21 mouse cellular contexts compared by ENCODE assay signal in the genomic region with DNA sequence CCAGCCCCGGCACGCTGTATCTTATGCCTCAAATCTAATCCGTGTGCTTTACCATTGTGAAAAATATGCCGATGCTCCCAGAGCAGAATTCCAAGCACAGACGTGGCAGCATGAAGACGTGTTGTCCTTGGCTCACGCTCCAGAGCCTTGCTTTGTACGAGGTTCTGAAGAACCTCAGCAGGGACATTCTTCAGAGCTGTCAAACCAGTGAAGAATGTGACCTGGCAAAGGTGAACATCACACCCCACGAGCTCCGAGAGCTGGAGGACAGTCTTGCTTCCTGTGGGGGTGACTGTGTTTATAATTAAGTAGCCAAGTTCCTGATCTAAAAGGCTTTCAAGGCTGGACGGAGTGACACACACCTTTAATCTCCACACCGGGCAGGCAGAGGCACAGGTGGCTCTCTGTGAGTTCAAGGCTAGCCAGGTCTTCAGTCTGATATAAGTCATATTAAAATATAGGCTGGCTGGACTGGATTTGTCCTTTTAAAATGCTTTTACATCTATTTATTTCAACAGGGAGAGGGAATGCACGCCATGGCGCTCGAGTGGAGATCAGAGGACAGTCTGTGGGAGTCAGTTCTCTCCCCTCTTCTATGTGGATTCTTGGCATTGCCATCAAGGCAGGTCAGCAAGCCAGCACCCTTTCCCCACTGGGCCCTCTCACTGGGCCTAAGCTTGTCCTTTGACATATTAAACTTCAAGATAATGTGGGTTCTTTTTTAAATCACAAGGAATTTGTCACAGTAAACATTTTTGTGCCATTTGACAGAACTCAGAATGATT. TPM values are rescaled to one million over a fixed set of nuclear protein-coding genes. Genes with fewer than 3 reads are reported as not detected.
A peak's percentile ranks its signal among the peaks of the same experiment; 100 is the strongest.
DNase-seq lines count a peak whose midpoint lies in the region; ATAC-seq lines count a peak whose summit lies in the region.
"Had no signal": no experiment of that assay in that cellular context is flagged by ENCODE, and none has a peak within 500 bp of the region (broad histone marks: within the 10 kb centered on the region; RNA-seq: fewer than 3 reads in every experiment).

No protein-coding gene starts in this region.

- no peak for ATAC-seq in heart, embryonic 15.5 days (replicated peaks; ENCODE audit: insufficient number of reproducible peaks, insufficient read depth, low FRiP score, low read depth)
- ATAC-seq in kidney, embryonic 14.5 days (ENCODE audit: low FRiP score, low TSS enrichment), result no peak
- ATAC-seq: CD4-positive, CD25-positive, alpha-beta regulatory T cell, adult 4 months; forebrain, embryonic 14.5 days; intestine, embryonic 15.5 days had no signal

- no peak overlapping the region for H3K9ac ChIP-seq in heart, embryonic 15.5 days
- H3K9ac ChIP-seq in kidney, embryonic 14.5 days (ENCODE audit: low read depth, low read length), result no peak overlapping the region
- H3K9ac ChIP-seq: heart, embryonic 12.5 days; hindbrain, embryonic 14.5 days; intestine, embryonic 15.5 days had no signal

- H3K4me3 ChIP-seq in heart, embryonic 15.5 days, result no peak overlapping the region
- no peak overlapping the region for H3K4me3 ChIP-seq in kidney, embryonic 14.5 days (ENCODE audit: low read length)
- H3K4me3 ChIP-seq: embryonic facial prominence, embryonic 10.5 days; forebrain, embryonic 10.5 days; heart, embryonic 12.5 days; hindbrain, embryonic 10.5 days; intestine, embryonic 15.5 days had no signal

- no peaks in the 10 kb centered on the region for H3K36me3 ChIP-seq in heart, embryonic 15.5 days
- no peaks in the 10 kb centered on the region for H3K36me3 ChIP-seq in kidney, embryonic 14.5 days (ENCODE audit: control insufficient read depth, insufficient read depth, low read length)
- H3K36me3 ChIP-seq: embryonic facial prominence, embryonic 10.5 days; forebrain, embryonic 10.5 days; G1E; heart, embryonic 12.5 days; hindbrain, embryonic 10.5 days; intestine, embryonic 15.5 days had no signal

- 0 out of 2 replicates have a peak overlapping the region, but pooled peaks have one; percentile 11 for H3K27ac ChIP-seq in heart, embryonic 15.5 days
- no peak overlapping the region for H3K27ac ChIP-seq in kidney, embryonic 14.5 days (ENCODE audit: low read depth, low read length)
- H3K27ac ChIP-seq: embryonic facial prominence, embryonic 10.5 days; forebrain, embryonic 10.5 days; hindbrain, embryonic 10.5 days; hindbrain, embryonic 14.5 days; intestine, embryonic 15.5 days had no signal

- intact Hi-C loops in heart, postnatal 14 days (cut with DNase I), result no loop called here

- peaks cover 9% of the 10 kb centered on the region; the same call in 1 of the 2 replicates for H3K4me1 ChIP-seq in heart, embryonic 15.5 days (replicated peaks)
- 0 out of 2 replicates have a peak, but pooled peaks cover 3% of the 10 kb centered on the region for H3K4me1 ChIP-seq in kidney, embryonic 14.5 days (ENCODE audit: control insufficient read depth, insufficient read depth, low read length)
- H3K4me1 ChIP-seq: heart, embryonic 12.5 days; intestine, embryonic 15.5 days had no signal

- WGBS in heart, embryonic 15.5 days, result 64% methylated on average over 15 of the region's 15 CpGs
- WGBS in kidney, embryonic 14.5 days, result 61% methylated on average over 15 of the region's 15 CpGs

- H3K27me3 ChIP-seq in heart, embryonic 15.5 days, result no peaks in the 10 kb centered on the region
- H3K27me3 ChIP-seq in kidney, embryonic 14.5 days (ENCODE audit: control insufficient read depth, insufficient read depth, low read length), result no peaks in the 10 kb centered on the region
- H3K27me3 ChIP-seq: heart, embryonic 12.5 days; intestine, embryonic 15.5 days had no signal

- no peak overlapping the region for H3K4me2 ChIP-seq in heart, embryonic 15.5 days
- no peak overlapping the region for H3K4me2 ChIP-seq in kidney, embryonic 14.5 days (replicated peaks; ENCODE audit: low read depth, low read length)
- H3K4me2 ChIP-seq: heart, embryonic 12.5 days; hindbrain, embryonic 14.5 days; intestine, embryonic 15.5 days had no signal

- no peaks in the 10 kb centered on the region for H3K9me3 ChIP-seq in heart, embryonic 15.5 days (replicated peaks)
- H3K9me3 ChIP-seq in kidney, embryonic 14.5 days (ENCODE audit: control insufficient read depth, low read length), result peaks cover 3% of the 10 kb centered on the region; the same call in 1 of the 2 replicates
- H3K9me3 ChIP-seq: embryonic facial prominence, embryonic 10.5 days; forebrain, embryonic 10.5 days; G1E; hindbrain, embryonic 10.5 days; intestine, embryonic 15.5 days had no signal

- peak; percentile 71 for DNase-seq in adrenal gland, postnatal 10 days
- no peak for DNase-seq in adrenal gland, adult 2 months
- no peak for DNase-seq in heart, postnatal 14 days
- peak; percentile 34 to 51 for DNase-seq in kidney, postnatal 36 days
- DNase-seq in frontal cortex, postnatal 10 days (ENCODE audit: low spot score in 2 of 2), result no peak
- DNase-seq: B cell, adult 2 months; cerebellum, adult 2 months; cerebellum, postnatal 10 days; gastrocnemius, postnatal 36 days; heart, adult 18-20 months had no signal

RNA-seq across cellular contexts. Expression of a gene that starts 12.6 kb away (rescaled TPM):
- total RNA-seq in adrenal gland, postnatal 10 days (2021), result 10 to 100 TPM; 43.0 to 75.5 TPM
- total RNA-seq in adrenal gland, adult 2 months (2021), result 10 to 100 TPM; 34.0 to 44.3 TPM
- 17.5 and 19.9 TPM in 2 replicates for polyA plus RNA-seq in adrenal gland, adult 2 months (2012; rRNA removed)
- polyA plus RNA-seq in heart, embryonic 15.5 days (2015; fragmentation: Nextera tagmentation; extraction: Ambion mirVana), result 25.0 and 26.6 TPM in 2 replicates
- total RNA-seq in heart, postnatal 14 days (2021), result 100 to 1,000 TPM; 114 to 124 TPM
- 16.7 and 20.0 TPM in 2 replicates for polyA plus RNA-seq in kidney, embryonic 14.5 days (2014; fragmentation: Nextera tagmentation; extraction: Ambion mirVana)

Comparison
In these comparisons a context has a peak if more than half of its experiments do, and no peak if none do; other contexts are left out.
1. DNase-seq: peak in adrenal gland, postnatal 10 days (single experiment) and kidney, postnatal 36 days (2 of 2); none in adrenal gland, adult 2 months (single experiment), heart, postnatal 14 days (0 of 2) and frontal cortex, postnatal 10 days (0 of 2).